Mouse (Mus musculus) c-Kit-positive CD71-negative TER-119-negative erythroid progenitor cells, embryonic 14.5 days (primary cell): Measurements from ENCODE around the gene Ndufa13.

Experiments
- DNase-seq: peaks from one replicate; pipeline ENCODE4 v3.0.0-alpha.2; 2013; ENCODE audit warnings: low read depth

Ndufa13 gene

GRCm38 (mm10) chr8:69880841-69881240 lies 21.5 kb downstream of the Ndufa13 start:
- DNase-seq: no peak

- no peak for DNase-seq
These were observed 22.7 kb downstream of the Ndufa13 start for GRCm38 (mm10) chr8:69879678-69880077.

- DNase-seq: no peak
These were observed 24.4 kb downstream of the Ndufa13 start for GRCm38 (mm10) chr8:69877992-69878391.

GRCm38 (mm10) chr8:69877396-69877795 lies 25.0 kb downstream of the Ndufa13 start:
- DNase-seq: no peak

- DNase-seq: no peak
These were observed 25.4 kb downstream of the Ndufa13 start for GRCm38 (mm10) chr8:69876967-69877366.

GRCm38 (mm10) chr8:69876097-69876496 lies 26.3 kb downstream of the Ndufa13 start:
- no peak for DNase-seq

- no peak for DNase-seq
These were observed 27.7 kb downstream of the Ndufa13 start for GRCm38 (mm10) chr8:69874654-69875053.

- peak; percentile 50 for DNase-seq
These were observed 28.2 kb downstream of the Ndufa13 start for GRCm38 (mm10) chr8:69874155-69874554.

GRCm38 (mm10) chr8:69870907-69871306 lies 31.5 kb downstream of the Ndufa13 start:
- no peak for DNase-seq

- DNase-seq: no peak
These were observed 32.2 kb downstream of the Ndufa13 start for GRCm38 (mm10) chr8:69870003-69870765.

- DNase-seq: no peak
These were observed 34.5 kb downstream of the Ndufa13 start for GRCm38 (mm10) chr8:69867696-69868326.

- DNase-seq: no peak
These were observed 38.2 kb downstream of the Ndufa13 start for GRCm38 (mm10) chr8:69864180-69864579.

- DNase-seq: no peak
These were observed 38.9 kb downstream of the Ndufa13 start for GRCm38 (mm10) chr8:69863387-69864020.

GRCm38 (mm10) chr8:69861251-69861650 lies 41.1 kb downstream of the Ndufa13 start:
- DNase-seq: no peak

GRCm38 (mm10) chr8:69860807-69861206 lies 41.6 kb downstream of the Ndufa13 start:
- no peak for DNase-seq

GRCm38 (mm10) chr8:69853869-69854268 lies 48.5 kb downstream of the Ndufa13 start:
- no peak for DNase-seq

GRCm38 (mm10) chr8:69850926-69851506 lies 51.3 kb downstream of the Ndufa13 start:
- no peak for DNase-seq

- no peak for DNase-seq
These were observed 52.5 kb downstream of the Ndufa13 start for GRCm38 (mm10) chr8:69849899-69850298.

GRCm38 (mm10) chr8:69848951-69849350 lies 53.4 kb downstream of the Ndufa13 start:
- DNase-seq: no peak

GRCm38 (mm10) chr8:69847167-69848065 lies 54.9 kb downstream of the Ndufa13 start:
- no peak for DNase-seq
